Mouse (Mus musculus): ENCODE results near the gene Zbed4. TPM values are rescaled to one million over a fixed set of nuclear protein-coding genes. Genes with fewer than 3 reads are reported as not detected.
"Not testable (repeated sequence)": the region's sequence is repeated elsewhere in the genome, so short reads cannot be mapped to it uniquely, and the experiment has no call there.

Zbed4 gene
- polyA plus RNA-seq, 1 experiment from 2014 or later, result 37.2 TPM

DNA sequence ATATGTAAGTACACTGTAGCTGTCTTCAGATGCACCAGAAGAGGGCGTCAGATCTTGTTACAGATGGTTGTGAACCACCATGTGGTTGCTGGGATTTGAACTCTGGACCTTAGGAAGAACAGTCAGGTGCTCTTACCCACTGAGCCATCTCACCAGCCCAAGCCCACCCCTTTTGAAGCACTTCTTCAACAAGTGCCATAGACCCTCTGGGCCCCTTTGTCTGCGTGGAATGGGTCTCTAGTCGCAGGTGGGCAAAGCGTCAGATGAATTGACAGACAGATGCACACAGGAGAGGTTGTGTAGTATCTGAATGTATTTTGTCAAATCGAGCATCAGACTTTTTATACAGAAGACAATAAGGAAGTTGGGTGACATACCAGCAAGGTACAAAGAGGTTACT, 43.3 kb downstream of the Zbed4 start:
- H3K27me3 ChIP-seq (ENCODE audit: insufficient read depth, poor library complexity, severe bottlenecking); DNase-seq (ENCODE audit: low spot score); H3K36me3 ChIP-seq; H3K4me3 ChIP-seq; H3K9me3 ChIP-seq; H3K27ac ChIP-seq; H3K4me1 ChIP-seq (replicated peaks): not testable (repeated sequence)
- WGBS, result 85% methylated on average over 5 of the region's 5 CpGs

DNA sequence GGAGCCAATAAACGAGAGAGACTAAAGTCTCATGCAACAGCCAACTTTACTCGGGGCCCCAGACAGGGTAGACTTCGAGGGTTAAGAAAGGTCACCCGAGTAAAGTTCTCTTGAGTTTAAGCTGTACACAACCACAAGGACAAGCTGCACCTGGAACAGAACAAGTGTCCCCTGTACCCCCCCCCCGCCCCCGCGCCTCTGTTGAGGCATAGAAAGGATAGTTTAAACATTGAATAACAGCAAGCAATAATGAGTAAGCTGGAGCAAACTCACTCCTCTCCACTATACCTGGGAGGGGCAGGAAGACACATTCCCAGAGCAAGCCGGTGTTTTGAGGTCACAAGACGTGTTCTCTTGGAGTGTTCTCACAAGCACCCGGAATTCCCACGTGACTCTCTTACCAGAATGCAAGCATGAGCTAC, 48.5 kb downstream of the Zbed4 start:
- no peak overlapping the region for H3K4me3 ChIP-seq
- H3K27me3 ChIP-seq (ENCODE audit: insufficient read depth, poor library complexity, severe bottlenecking), result no peaks in the 10 kb centered on the region
- 87% methylated on average over 11 of the region's 11 CpGs for WGBS
- H3K4me1 ChIP-seq (replicated peaks), result no peaks in the 10 kb centered on the region
- no peak overlapping the region for H3K27ac ChIP-seq
- H3K36me3 ChIP-seq, result peaks cover 16% of the 10 kb centered on the region
- no peak for DNase-seq (ENCODE audit: low spot score)
- H3K9me3 ChIP-seq, result no peaks in the 10 kb centered on the region

- 85% methylated on average over 6 of the region's 6 CpGs for WGBS
- Histone ChIP-seq H3K9me3 (no peaks in the 10 kb centered on the region), H3K36me3 (peaks cover 26% of the 10 kb centered on the region), H3K4me1 (replicated peaks) (no peaks in the 10 kb centered on the region), H3K4me3 (no peak overlapping the region), H3K27ac (no peak overlapping the region), H3K27me3 (ENCODE audit: insufficient read depth, poor library complexity, severe bottlenecking) (no peaks in the 10 kb centered on the region)
- no peak for DNase-seq (ENCODE audit: low spot score)
Measured at GRCm38 (mm10) chr15:88800921-88801354, 49.5 kb downstream of the Zbed4 start.

- H3K27me3 ChIP-seq (ENCODE audit: insufficient read depth, poor library complexity, severe bottlenecking), result no peaks in the 10 kb centered on the region
- H3K4me1 ChIP-seq (replicated peaks), result no peaks in the 10 kb centered on the region
- no peak overlapping the region for H3K4me3 ChIP-seq
- WGBS, result 92% methylated on average over 3 of the region's 3 CpGs
- no peaks in the 10 kb centered on the region for H3K9me3 ChIP-seq
- DNase-seq (ENCODE audit: low spot score), result no peak
- peaks cover 35% of the 10 kb centered on the region for H3K36me3 ChIP-seq
- H3K27ac ChIP-seq, result no peak overlapping the region
Measured at GRCm38 (mm10) chr15:88801903-88802302, 50.4 kb downstream of the Zbed4 start.

DNA sequence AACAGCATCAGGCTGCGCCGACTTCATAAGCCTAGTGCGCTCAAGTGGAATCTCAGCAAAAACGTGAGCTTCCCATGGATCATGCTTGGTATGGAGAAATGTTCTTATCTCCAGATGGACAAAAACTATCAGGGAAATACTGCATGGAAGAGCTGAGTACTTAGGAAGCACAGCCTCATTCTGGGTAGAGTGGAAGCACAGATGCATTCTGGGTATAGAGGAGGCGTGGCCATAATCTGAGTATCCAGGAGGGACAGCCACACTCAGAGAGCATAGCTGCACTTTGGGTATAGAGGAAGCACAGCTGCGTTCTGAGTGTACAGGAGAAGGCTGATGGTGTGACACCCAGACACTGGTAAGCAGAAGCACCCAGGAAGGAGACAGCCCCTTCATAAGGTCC, 50.9 kb downstream of the Zbed4 start:
- Histone ChIP-seq H3K4me3 (no peak overlapping the region), H3K4me1 (replicated peaks) (no peaks in the 10 kb centered on the region), H3K9me3 (no peaks in the 10 kb centered on the region), H3K27me3 (ENCODE audit: insufficient read depth, poor library complexity, severe bottlenecking) (no peaks in the 10 kb centered on the region), H3K36me3 (peaks cover 38% of the 10 kb centered on the region), H3K27ac (no peak overlapping the region)
- WGBS, result 90% methylated on average over 6 of the region's 6 CpGs
- no peak for DNase-seq (ENCODE audit: low spot score)

DNA sequence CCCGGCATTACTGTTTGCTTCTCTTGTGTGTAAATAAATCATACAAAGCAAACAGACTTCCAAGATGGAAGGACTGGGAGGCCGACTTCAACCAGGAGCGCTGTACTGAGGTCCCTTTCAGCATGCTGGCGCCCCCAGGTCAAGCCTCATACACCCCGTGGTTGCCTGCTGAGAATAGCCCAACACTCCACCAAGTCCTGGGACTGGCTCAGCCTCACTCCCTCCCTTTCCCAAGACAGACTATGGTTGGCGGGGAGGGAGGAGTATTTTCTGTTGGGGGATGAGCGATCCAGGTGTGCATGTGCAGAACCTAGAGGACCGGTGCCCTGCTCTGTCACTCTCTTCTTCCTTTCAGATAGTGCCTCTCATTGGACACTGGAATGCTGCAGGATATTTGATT, 56.7 kb downstream of the Zbed4 start:
- H3K27ac ChIP-seq, result no peak overlapping the region
- 90% methylated on average over 8 of the region's 8 CpGs for WGBS
- H3K4me3 ChIP-seq, result no peak overlapping the region
- no peak for DNase-seq (ENCODE audit: low spot score)
- H3K9me3 ChIP-seq, result no peaks in the 10 kb centered on the region
- peaks cover 93% of the 10 kb centered on the region for H3K36me3 ChIP-seq
- no peaks in the 10 kb centered on the region for H3K4me1 ChIP-seq (replicated peaks)
- H3K27me3 ChIP-seq (ENCODE audit: insufficient read depth, poor library complexity, severe bottlenecking), result no peaks in the 10 kb centered on the region

- H3K4me1 ChIP-seq (replicated peaks), result no peaks in the 10 kb centered on the region
- no peaks in the 10 kb centered on the region for H3K9me3 ChIP-seq
- no peak overlapping the region for H3K4me3 ChIP-seq
- DNase-seq (ENCODE audit: low spot score), result no peak
- WGBS, result 86% methylated on average over 2 of the region's 2 CpGs
- H3K27me3 ChIP-seq (ENCODE audit: insufficient read depth, poor library complexity, severe bottlenecking), result no peaks in the 10 kb centered on the region
- peaks cover 96% of the 10 kb centered on the region for H3K36me3 ChIP-seq
- no peak overlapping the region for H3K27ac ChIP-seq
Measured at GRCm38 (mm10) chr15:88810369-88810768, 58.9 kb downstream of the Zbed4 start.

GRCm38 (mm10) chr15:88813262-88813661, 61.8 kb downstream of the Zbed4 start:
- no peaks in the 10 kb centered on the region for H3K9me3 ChIP-seq
- no peaks in the 10 kb centered on the region for H3K27me3 ChIP-seq (ENCODE audit: insufficient read depth, poor library complexity, severe bottlenecking)
- H3K27ac ChIP-seq, result no peak overlapping the region
- DNase-seq (ENCODE audit: low spot score), result no peak
- H3K4me3 ChIP-seq, result no peak overlapping the region
- H3K4me1 ChIP-seq (replicated peaks), result peaks cover 2% of the 10 kb centered on the region; the same call in 1 of the 2 replicates
- peaks cover 80% of the 10 kb centered on the region for H3K36me3 ChIP-seq
- 93% methylated on average over 3 of the region's 3 CpGs for WGBS

DNA sequence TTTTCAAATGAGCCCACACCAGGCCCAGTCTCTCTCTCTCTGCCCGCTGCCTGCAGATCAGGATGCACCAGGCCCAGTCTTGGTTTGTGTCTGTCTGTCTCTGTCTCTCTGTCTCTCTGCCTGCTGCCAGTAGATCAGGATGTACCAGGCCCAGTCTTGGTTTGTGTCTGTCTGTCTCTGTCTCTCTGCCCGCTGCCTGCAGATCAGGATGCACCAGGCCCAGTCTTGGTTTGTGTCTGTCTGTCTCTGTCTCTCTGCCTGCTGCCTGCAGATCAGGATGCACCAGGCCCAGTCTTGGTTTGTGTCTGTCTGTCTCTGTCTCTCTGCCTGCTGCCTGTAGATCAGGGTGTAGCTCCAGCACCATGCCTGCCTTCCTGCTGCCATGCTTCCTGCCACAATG, 62.4 kb downstream of the Zbed4 start:
- not testable (repeated sequence) for DNase-seq (ENCODE audit: low spot score); H3K4me1 ChIP-seq (replicated peaks); H3K27ac ChIP-seq; H3K4me3 ChIP-seq; H3K27me3 ChIP-seq (ENCODE audit: insufficient read depth, poor library complexity, severe bottlenecking); H3K9me3 ChIP-seq
- H3K36me3 ChIP-seq, result peaks cover 74% of the 10 kb centered on the region
- 90% methylated on average over 2 of the region's 2 CpGs for WGBS

DNA sequence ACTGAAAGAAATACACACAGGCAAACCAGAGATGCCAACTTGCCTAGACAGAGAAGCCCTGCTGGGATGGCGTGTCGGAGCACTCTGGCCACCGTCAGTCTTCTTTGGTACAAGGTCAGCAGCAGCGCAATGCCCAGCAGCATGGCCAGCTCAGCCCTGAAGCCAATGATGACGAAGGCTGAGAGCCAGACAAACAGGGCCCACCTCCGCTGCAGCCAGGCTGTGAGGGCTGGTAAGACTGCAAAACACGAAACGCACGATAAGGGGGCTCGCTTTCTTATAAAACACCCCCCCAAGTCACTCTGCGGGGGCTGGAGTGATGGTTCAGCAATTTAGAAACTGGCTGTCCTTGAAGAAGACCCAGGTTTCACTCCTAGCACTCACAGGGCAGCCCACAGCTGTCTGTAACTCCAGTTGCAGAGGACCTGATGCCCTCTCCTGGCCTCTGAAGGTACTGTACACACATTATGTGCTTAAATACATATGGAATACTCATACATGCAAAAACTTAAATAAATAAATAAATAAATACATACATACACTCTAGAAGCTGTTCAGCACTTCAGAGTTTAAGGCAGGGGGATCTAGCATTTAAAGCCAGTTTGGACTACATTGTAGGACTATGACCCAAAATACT, 63.1 kb downstream of the Zbed4 start:
- no peak for DNase-seq (ENCODE audit: low spot score)
- no peaks in the 10 kb centered on the region for H3K27me3 ChIP-seq (ENCODE audit: insufficient read depth, poor library complexity, severe bottlenecking)
- no peaks in the 10 kb centered on the region for H3K9me3 ChIP-seq
- H3K4me3 ChIP-seq, result no peak overlapping the region
- peaks cover 7% of the 10 kb centered on the region; the same call in 1 of the 2 replicates for H3K4me1 ChIP-seq (replicated peaks)
- WGBS, result 96% methylated on average over 11 of the region's 11 CpGs
- no peak overlapping the region for H3K27ac ChIP-seq
- peaks cover 67% of the 10 kb centered on the region for H3K36me3 ChIP-seq

DNA sequence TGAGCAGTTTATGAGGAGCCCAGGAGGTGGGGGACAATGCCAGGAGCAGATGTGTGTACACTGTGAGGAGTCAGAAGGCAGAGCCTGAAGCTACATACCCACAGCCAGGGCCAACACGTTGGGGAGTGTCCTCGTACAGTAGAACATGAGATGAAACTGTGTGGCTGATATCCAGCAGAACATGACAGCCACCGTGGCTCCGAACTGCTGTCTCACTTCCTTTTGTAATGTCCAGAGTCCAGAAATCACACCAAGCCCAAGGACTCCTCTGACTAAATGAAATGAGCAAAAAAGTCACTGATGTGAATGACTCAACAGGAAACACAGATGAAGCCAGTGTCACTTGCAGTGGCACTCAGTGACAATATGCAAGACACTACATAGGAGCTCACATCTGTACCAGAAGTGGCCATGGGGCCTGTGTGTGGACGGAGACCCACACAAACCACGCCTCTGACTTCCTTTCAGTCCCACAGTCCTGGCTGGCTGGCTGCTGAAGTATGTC, 63.8 kb downstream of the Zbed4 start:
- peaks cover 60% of the 10 kb centered on the region for H3K36me3 ChIP-seq
- no peak overlapping the region for H3K27ac ChIP-seq
- WGBS, result 90% methylated on average over 6 of the region's 6 CpGs
- H3K4me1 ChIP-seq (replicated peaks), result peaks cover 15% of the 10 kb centered on the region
- H3K9me3 ChIP-seq, result no peaks in the 10 kb centered on the region
- DNase-seq (ENCODE audit: low spot score), result no peak
- no peak overlapping the region for H3K4me3 ChIP-seq
- no peaks in the 10 kb centered on the region for H3K27me3 ChIP-seq (ENCODE audit: insufficient read depth, poor library complexity, severe bottlenecking)

GRCm38 (mm10) chr15:88819026-88819905, 67.8 kb downstream of the Zbed4 start, which contains the start of the genes Alg12 and Creld2:
Gene Alg12 (minus strand): TSS chr15:88819318.
Gene Creld2 (plus strand): TSS chr15:88819646.
- DNase-seq (ENCODE audit: low spot score), result peak; percentile 100
- Histone ChIP-seq H3K27ac (peak within 1 kb of the TSS; percentile 90), H3K4me3 (peak within 1 kb of the TSS; percentile 95), H3K36me3 (peaks cover 59% of the 10 kb centered on the region), H3K27me3 (ENCODE audit: insufficient read depth, poor library complexity, severe bottlenecking) (no peaks in the 10 kb centered on the region), H3K9me3 (no peaks in the 10 kb centered on the region), H3K4me1 (replicated peaks) (peaks cover 28% of the 10 kb centered on the region)
- under 1% methylated on average over 88 of the region's 88 CpGs for WGBS

- H3K36me3 ChIP-seq, result peaks cover 59% of the 10 kb centered on the region
- H3K9me3 ChIP-seq, result no peaks in the 10 kb centered on the region
- H3K4me1 ChIP-seq (replicated peaks), result peaks cover 28% of the 10 kb centered on the region
- H3K4me3 ChIP-seq, result peak overlapping the region; percentile 95
- no peak for DNase-seq (ENCODE audit: low spot score)
- WGBS, result 2% methylated on average over 23 of the region's 23 CpGs
- H3K27me3 ChIP-seq (ENCODE audit: insufficient read depth, poor library complexity, severe bottlenecking), result no peaks in the 10 kb centered on the region
- H3K27ac ChIP-seq, result peak overlapping the region; percentile 90
Measured at GRCm38 (mm10) chr15:88819906-88820303, 68.4 kb downstream of the Zbed4 start.
